Mouse (Mus musculus): ENCODE measurements at regions not wholly inside any gene's neighbourhood (a gene's known extent, or its start where the extent isn't known, plus 50 kb on each side); places are given as distances from the start of the nearest gene placed in this dataset.

DNA sequence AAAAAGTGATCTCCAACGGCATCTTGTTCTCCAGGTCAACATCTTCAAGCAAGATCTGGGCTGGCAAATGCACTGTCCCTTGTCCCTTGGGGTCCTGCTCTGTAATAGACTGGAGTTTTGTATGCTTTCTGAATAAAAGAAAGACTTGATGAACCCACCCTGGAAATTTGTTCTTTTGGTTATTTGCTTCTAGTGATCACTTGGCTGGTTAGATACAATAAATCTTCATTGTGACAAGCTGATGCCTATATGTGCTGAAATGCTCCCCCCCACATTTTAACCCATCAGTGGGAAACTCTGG lies 65.0 kb downstream of the Dmac1 start:
- H3K27me3 ChIP-seq = no peaks in the 10 kb centered on the region
- H3K9me3 ChIP-seq = no peaks in the 10 kb centered on the region
- no peak overlapping the region for H3K4me2 ChIP-seq
- no peaks in the 10 kb centered on the region for H3K36me3 ChIP-seq
- H3K4me1 ChIP-seq (replicated peaks) = 0 out of 2 replicates have a peak, but pooled peaks cover 4% of the 10 kb centered on the region
- no peak overlapping the region for H3K9ac ChIP-seq
- WGBS = 35% methylated on average over 1 of the region's 1 CpGs
- 0 out of 2 replicates have a peak overlapping the region, but pooled peaks have one; percentile 37 for H3K27ac ChIP-seq (replicated peaks)
- peak; percentile 8; the same call in 1 of the 2 replicates for ATAC-seq (ENCODE audit: low FRiP score, low read depth)
- no peak overlapping the region for H3K4me3 ChIP-seq

DNA sequence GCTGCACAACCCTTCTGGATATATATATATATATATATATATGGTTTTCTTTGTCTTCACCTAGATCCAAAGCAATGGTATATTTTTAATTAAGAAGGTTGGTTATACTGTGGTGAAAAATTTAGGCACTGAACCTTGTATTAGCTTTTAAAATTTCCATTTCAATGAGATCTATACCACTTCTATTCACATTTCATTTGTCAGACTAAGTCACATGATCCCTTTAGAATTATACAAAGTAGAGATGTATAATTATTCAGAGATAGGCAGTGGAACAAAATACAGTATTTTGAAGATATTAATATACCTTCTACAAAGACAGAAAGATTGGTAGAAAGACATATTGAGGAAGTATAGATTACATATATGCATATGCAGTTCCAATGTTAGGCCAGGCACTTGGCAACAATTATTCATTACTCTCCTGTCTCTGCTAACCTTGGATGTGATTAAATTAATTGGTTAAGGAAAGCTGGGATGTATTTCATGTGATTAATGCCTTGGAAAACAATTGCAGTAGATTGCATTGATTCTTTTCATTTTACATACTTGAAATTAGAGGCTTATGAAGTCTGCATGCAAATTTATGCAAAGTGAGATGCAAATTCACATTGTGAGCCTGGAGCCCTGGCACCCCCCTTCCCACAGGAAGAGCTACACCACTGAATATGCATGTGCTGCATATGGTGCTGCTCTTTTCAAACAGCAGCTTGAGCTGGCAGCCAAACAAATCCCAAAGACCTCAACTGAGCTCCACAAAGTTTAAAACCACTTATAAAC lies 65.5 kb downstream of the Dmac1 start:
- H3K27ac ChIP-seq (replicated peaks) = 0 out of 2 replicates have a peak overlapping the region, but pooled peaks have one; percentile 37

More for the DNA sequence above, 65.5 kb downstream of the Dmac1 start:
- Histone ChIP-seq H3K36me3 (no peaks in the 10 kb centered on the region), H3K4me2 (no peak overlapping the region), H3K9me3 (no peaks in the 10 kb centered on the region), H3K27me3 (no peaks in the 10 kb centered on the region), H3K9ac (no peak overlapping the region), H3K4me1 (replicated peaks) (0 out of 2 replicates have a peak, but pooled peaks cover 4% of the 10 kb centered on the region), H3K4me3 (no peak overlapping the region)
- peak; percentile 87 for ATAC-seq (ENCODE audit: low FRiP score, low read depth)
